Mouse (Mus musculus) layer of hippocampus, adult 18-20 months (tissue): Measurements from ENCODE around the gene Fhl2. TPM values are rescaled to one million over a fixed set of nuclear protein-coding genes. Genes with fewer than 3 reads are reported as not detected.
"Not testable (repeated sequence)": the region's sequence is repeated elsewhere in the genome, so short reads cannot be mapped to it uniquely, and the experiment has no call there.

Experiments
- DNase-seq, 2 experiments: peaks; one replicate each; pipeline ENCODE4 v3.0.0; 2022; ENCODE audit warnings: low spot score in 2 of 2
- total RNA-seq, 2 experiments: library from RNA; stranded (reverse); gene quantifications; 2 replicates each; pipeline ENCODE4 v1.2.3; 2021

The Fhl2 gene
- total RNA-seq, 2 experiments from 2014 or later: 28.5 to 34.0 TPM

GRCm38 (mm10) chr1:43153538-43153937, 43.2 kb downstream of the Fhl2 start:
- no peak for DNase-seq

- no peak for DNase-seq
Measured at GRCm38 (mm10) chr1:43152626-43153025, 44.2 kb downstream of the Fhl2 start.

DNA sequence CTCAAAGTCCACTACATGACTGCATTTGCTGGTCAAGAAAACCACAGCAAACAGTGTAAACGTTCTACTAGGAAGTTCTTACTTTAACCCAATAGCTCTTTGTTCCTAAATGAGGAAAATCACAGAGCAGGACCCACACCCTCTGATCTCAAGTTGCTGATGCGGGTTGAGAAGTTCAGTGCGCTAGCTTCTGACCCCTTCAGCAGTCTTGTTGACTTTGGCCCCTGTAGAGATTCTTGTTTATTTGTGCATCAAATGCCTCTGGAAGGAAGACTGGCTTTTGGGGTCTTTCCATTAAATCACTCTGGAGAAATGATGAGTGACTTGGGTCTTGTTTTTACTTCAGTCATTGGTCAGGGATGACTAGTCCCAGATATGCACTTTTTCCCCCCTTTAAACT, 46.6 kb downstream of the Fhl2 start:
- no peak for DNase-seq

- DNase-seq: no peak
Measured at GRCm38 (mm10) chr1:43147474-43147873, 49.3 kb downstream of the Fhl2 start.

DNA sequence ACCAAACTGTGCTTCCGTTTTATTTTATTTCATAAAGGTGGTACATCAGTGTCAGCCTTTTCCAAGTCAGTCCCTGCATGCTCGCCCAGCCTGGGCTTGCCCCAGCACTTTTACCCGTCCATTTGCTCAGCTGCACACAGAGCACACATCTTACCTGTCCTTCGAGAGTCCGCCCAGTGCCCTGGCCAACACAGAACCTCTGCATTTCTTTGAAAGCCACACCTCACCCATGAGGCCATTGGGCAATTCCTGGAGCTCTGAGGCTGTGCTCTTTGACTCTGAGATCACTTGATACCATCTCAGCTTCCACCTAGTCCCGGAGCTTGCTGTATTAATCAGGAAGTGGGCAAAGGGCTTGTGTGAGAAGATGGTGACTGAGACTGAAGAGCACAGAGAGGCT, 51.4 kb downstream of the Fhl2 start:
- no peak for DNase-seq

DNA sequence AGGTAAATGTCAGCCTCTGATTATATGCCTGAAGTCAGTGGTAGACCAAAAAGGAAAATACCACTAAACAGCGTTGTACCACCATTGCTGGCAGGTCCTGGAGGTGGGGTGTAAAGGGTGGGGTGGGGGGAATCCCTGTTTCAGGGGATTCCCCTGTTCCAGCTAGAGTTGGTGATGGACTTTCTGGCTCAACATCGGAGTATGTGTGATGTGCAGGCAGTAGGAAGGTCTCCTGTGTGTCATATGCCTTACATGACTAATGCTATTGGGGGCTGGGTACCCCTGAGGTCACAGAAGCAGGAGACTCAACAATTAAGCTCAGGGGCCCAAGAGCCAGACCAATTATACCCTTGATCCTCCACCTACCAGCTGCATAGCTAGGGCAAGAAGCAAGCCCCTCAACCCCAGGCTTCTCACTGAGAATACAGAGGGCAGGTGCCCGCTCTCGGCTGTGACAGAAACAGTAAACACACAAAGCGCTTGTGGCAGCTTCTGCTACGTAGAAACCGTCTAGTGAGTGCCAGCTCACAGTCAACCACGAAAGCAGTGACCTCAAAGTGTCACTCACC, 52.4 kb downstream of the Fhl2 start:
- DNase-seq: no peak

GRCm38 (mm10) chr1:43143791-43144190, 53.0 kb downstream of the Fhl2 start:
- no peak for DNase-seq

GRCm38 (mm10) chr1:43143284-43143683, 53.5 kb downstream of the Fhl2 start:
- peak in 1 of 2 experiments; percentile 47 for DNase-seq

DNA sequence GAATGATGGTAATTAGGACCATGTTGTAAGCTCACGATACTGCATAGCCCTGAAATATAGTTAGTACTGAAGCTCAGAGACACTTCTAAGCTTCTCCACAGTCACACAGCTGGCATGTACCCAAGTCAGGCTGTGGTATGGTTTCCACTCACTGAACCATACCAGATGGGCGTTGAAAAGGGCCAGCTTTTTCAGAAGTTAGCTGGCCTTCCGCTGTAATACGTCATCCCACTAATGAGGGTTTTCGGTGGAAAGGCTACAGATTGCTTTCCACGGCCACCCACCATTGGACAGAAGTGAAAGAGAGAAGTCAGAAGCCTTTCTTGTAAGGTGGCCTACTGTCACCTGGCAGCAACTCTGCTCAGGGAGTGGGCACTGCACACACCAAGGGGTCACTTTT, 53.9 kb downstream of the Fhl2 start:
- no peak for DNase-seq

DNA sequence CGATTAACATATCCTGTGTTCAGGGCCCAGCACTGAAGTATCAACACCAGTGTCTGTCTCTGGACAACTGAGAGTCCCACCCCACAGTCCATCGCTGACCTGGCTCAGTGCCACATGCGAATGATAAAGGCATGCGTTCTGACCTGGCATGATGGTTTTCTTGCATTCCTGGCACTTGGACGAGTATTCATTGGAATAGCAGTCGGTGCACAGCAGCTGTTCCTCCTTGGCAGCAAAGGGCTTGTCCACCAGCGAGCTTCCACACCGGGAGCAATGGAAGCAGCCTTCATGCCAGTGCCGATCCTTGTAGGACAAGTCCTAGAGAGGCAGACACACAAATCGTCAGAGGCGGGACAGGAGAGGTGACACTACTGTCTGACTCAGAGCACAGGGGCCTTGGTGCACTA, 55.2 kb downstream of the Fhl2 start:
- no peak for DNase-seq

GRCm38 (mm10) chr1:43139587-43140266, 57.1 kb downstream of the Fhl2 start:
- peak; percentile 60 to 94 for DNase-seq

GRCm38 (mm10) chr1:43138268-43138812, 58.4 kb downstream of the Fhl2 start:
- DNase-seq: no peak

DNA sequence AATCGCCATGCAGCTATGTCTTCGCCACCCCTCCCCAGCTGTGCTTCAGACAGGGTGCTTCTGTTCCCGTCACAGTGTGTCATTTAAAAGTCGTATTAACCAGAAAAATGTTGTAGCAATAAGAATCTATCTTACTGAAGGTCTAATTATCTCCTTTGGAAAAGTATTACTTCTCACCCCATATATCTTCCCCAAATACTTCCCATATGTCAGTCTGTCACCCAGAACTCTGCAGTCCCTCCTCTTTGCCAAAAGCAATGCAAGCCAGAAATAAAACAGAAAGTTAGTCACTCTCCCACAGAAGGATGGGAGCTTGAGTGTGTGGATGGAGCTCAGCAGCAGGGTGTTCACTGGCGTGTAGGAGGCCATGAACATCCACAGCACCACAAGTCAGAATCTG, 59.5 kb downstream of the Fhl2 start:
- peak; percentile 54 to 76 for DNase-seq

- not testable (repeated sequence) for DNase-seq
Measured at GRCm38 (mm10) chr1:43136488-43137029, 60.2 kb downstream of the Fhl2 start.

DNA sequence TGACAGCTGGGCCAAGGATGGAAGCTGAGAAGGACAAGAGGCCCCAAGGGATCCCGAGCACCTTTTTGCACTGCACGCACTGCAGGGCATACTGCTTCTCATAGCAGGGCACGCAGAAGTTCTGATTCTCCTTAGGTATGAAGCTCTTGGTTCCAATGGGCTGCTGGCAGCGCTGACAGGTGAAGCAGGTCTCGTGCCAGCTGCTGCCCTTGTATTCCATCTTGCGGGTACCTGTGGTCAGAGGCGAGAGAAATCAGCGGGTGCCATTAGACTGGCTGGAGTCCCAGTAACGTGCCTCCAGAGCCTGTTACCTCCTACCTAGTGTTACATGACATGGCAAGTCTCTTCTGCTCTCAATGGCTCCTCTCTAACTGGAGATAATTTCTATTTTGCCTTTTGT, 65.2 kb downstream of the Fhl2 start:
- no peak for DNase-seq

DNA sequence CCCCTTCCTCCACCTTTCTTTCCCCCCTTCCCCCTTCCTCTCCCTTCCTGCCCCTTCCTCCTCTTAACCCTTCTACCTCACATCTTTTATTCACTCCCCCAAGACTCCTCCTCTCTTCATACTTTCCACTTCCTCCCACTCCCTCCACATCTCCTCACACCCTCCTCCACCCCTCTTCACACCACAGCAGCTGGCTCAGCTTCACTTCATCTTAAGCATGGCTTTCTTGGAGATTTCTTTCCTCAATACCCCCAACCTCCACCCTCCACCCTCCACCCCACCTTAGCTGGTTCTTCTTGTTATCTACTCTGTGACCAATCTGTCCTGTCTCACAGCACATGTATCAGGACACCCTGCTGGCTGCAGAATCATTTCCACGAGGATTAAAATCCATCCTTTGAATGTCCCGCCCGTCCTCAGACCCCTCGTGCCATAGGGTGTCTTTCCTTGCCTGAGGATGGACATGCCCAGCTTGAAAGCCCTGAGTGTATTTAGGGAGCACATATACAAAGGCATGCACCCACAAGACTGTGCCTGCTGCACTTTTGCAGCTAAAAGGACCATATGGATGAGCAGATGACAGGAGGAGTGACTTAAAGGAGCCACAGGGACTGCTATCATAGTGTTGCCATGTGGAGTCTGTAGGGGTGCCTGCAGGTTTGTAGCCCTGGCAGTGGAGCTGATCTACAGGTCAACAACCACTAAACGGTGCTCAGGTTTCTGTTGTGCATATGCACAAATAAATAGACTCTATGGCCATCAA, 66.4 kb downstream of the Fhl2 start:
- peak; percentile 35 to 74 for DNase-seq

- DNase-seq: no peak
Measured at GRCm38 (mm10) chr1:43127820-43128610, 68.8 kb downstream of the Fhl2 start.

GRCm38 (mm10) chr1:43127196-43127595, 69.6 kb downstream of the Fhl2 start:
- DNase-seq: no peak

- DNase-seq: no peak
Measured at GRCm38 (mm10) chr1:43124726-43125125, 72.1 kb downstream of the Fhl2 start.

- no peak for DNase-seq
Measured at GRCm38 (mm10) chr1:43122616-43123015, 74.2 kb downstream of the Fhl2 start.

- DNase-seq: no peak
Measured at GRCm38 (mm10) chr1:43120950-43121349, 75.8 kb downstream of the Fhl2 start.
